Mouse (Mus musculus) layer of hippocampus, postnatal 25 days (tissue): ENCODE measurements at regions not wholly inside any gene's neighbourhood (a gene's known extent, or its start where the extent isn't known, plus 50 kb on each side); places are given as distances from the start of the nearest gene placed in this dataset.

Source experiments
- DNase-seq, 2 experiments: peaks; one replicate each; pipeline ENCODE4 v3.0.0; 2022; ENCODE audit warnings: mixed read lengths in 2 of 2, low spot score in 1 of 2; ENCODE audit errors: extremely low spot score in 1 of 2

DNA sequence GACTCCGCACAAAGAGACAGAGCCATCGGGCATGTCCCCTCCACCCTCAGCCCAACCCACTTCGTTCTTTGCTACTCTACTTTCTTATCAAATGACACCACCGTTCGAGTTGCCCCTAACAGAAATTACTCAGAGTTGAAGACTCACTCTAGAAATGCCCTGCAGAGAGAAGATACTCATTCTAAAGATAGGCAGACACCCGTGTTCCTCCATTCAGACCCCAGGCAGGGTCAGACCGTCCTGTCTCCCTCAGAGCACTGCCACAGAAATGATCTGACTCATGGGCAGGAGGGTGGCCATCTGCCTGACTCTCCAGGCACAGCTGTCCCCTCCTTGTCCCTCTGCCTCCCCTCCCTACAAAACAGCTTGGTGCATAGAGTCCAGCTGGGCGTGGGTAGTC lies 185.6 kb downstream of the Setd4 start:
- DNase-seq = no peak

GRCm38 (mm10) chr16:93417831-93418230 lies 186.0 kb downstream of the Setd4 start:
- no peak for DNase-seq

- no peak for DNase-seq
Measured at GRCm38 (mm10) chr16:93392024-93392675, 211.7 kb downstream of the Setd4 start.

- no peak for DNase-seq
Measured at GRCm38 (mm10) chr16:93387578-93388116, 216.2 kb downstream of the Setd4 start.

GRCm38 (mm10) chr16:93384039-93384537 lies 219.8 kb downstream of the Setd4 start:
- DNase-seq = no peak

DNA sequence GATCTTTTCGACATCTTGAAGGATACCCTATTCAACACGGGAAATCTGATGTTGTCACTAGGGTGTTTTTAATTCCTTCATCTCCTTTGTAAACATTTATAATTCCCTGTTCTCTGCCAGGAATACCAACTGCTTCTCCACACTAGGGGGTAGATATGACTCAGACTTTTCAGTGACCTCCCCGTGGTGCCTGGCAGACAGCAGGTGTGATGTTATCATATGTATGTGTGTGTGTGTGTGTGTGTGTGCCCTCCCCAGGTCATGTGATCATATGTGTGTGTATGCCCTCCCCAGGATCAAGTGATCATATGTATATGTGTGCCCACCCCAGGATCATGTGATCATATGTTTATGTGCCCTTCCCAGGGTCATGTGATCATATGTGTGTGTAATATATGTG lies 220.9 kb downstream of the Setd4 start:
- no peak for DNase-seq

- DNase-seq = no peak
Measured at GRCm38 (mm10) chr16:93380717-93381671, 222.9 kb downstream of the Setd4 start.

DNA sequence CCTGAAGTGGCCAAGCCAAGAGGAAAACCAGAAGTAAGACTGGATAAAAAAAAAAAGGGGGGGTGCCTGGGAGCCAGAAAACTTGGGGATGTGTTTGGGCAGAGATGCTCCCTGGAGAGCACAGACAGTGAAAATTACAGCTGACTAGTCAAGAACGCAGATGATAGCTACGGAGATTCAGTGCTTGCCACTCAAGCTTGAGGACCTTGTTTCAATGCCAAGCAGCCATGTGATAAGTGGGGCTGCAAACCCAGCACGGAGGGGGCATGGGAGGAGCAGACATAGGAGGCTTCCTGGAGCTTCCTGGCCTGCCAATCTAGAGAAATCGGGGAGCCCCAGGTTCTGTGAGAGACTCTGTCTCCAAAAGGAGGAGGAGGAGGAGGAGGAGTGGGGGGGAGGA lies 223.7 kb downstream of the Setd4 start:
- DNase-seq = no peak

DNA sequence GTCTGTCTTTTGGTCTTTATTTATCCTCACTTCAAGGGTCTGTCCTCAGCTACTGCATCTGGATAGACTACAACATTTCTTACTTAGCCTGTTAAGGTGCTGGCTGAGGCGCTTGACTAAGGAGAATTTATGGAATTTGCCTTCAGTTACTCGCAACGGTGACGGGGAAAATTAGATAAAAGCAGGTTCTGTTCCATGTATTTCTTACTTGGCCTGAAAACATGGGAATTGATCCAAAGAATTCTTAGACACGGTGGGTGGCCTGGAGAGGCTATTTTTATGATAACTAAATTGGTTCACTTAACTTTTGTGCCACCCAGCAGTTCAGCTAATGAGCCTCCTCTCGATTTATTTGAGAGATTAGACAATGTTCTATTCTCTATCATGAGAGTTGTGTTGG lies 224.3 kb downstream of the Setd4 start:
- no peak for DNase-seq

- peak in 1 of 2 experiments; percentile 10 for DNase-seq
Measured at GRCm38 (mm10) chr16:93374669-93375068, 229.2 kb downstream of the Setd4 start.

GRCm38 (mm10) chr16:93369766-93370146 lies 234.1 kb downstream of the Setd4 start:
- no peak for DNase-seq

GRCm38 (mm10) chr16:93368824-93369765 lies 234.8 kb downstream of the Setd4 start:
- DNase-seq = no peak

DNA sequence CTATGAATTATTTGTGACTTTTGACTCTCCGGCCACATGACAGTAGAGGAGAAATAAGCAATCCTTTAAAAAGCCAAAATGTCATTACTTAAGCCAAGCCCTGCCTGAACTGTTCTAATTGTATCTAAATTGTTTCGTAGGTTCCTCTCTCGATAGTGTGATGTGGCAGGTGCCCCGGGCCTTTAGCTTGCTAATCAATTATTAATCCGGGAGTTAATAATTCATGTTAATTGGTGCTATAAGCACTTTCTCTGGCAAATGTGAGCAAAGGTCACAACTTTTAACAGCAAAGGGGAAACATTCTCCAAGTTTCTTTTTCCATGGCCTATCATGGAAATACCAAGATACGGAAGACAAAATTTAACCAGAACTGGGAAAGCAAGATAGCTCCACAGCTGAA lies 235.9 kb downstream of the Setd4 start:
- no peak for DNase-seq

- DNase-seq = no peak
Measured at GRCm38 (mm10) chr16:93367246-93367805, 236.5 kb downstream of the Setd4 start.

- DNase-seq = no peak
Measured at GRCm38 (mm10) chr16:93366383-93366941, 237.4 kb downstream of the Setd4 start.

DNA sequence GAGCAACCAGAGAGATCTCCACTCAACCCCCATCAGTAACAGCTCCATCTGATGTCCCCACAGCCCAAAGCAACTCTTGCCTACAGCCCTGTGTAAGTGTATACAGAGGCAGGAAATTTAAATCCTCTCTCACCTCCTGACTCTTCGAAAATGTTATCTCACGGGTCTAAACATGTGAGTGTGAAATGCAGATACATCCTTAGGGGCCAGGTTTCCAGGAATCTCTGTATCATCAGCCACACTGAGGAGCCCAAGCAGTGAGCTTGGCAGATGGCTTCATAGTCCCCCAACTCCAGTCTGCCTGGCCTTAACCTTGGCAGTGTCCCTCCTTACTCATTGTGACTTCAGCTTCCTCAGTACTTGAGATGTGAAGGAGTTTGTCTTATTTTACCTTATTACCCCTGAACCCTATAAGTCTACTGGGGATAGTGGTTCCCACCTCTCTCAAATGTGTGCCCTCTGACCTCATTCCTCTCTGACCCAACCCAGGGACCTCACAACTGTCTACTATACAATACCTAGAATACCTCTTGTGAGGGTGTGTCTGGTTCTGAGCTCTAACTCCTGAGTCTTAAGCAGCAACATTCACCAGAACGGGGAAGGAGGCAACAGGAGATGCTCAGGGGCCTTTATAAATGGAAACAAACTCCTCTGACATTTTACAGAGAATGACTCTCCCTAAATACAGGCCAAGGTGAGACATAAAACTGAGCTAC lies 238.5 kb downstream of the Setd4 start:
- DNase-seq = no peak

DNA sequence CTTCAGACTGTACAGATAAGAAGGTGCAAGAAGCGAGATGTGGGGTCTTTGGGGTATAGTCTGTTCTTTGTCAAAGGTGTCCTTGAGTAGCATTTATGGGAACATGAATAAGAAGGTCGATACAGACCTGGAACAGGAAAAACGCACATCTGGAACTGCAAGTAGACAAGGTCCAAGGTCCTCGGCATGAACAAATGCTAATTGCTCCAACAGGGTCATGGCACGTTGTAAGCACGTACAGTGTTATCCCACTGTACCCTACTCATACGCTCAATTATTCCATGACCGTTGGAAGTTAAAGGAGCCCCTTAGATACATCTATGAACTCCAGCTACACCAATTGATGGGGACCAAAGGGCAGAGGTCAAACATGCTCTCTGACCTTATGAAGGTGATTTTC lies 244.1 kb downstream of the Setd4 start:
- no peak for DNase-seq

GRCm38 (mm10) chr16:93358613-93359012 lies 245.2 kb downstream of the Setd4 start:
- DNase-seq = no peak

DNA sequence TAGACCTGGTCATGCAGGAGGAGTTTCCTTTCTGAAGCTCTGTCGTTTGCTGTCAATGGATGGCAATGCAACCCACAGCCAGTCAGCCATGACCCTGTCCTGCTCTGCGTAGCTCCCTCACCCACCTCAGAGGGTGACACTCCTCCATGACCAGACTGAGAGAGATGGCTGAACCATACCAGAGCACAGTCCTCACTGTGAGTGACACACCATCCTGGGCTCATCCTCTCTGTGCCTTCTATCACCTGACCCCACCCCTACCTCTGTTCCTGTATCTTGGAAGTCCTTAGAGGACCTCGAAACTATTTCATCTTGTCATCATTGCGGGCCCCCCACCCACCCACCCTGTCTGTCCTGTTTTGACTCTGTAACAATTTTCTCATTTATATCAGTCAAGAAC lies 245.7 kb downstream of the Setd4 start:
- no peak for DNase-seq
